Mouse (Mus musculus) forebrain, postnatal 0 days (tissue): ENCODE results near the gene Ap2b1. TPM values are rescaled to one million over a fixed set of nuclear protein-coding genes. Genes with fewer than 3 reads are reported as not detected.

Source experiments
- ATAC-seq: fragments of 200-750 bp; cut with Nextera tagmentation; 2 replicates; pipeline ENCODE4 v1.8.0; 2017; ENCODE audit warnings: mild to moderate bottlenecking, moderate library complexity
- DNase-seq: peaks from one replicate; pipeline ENCODE4 v3.0.0-alpha.2; 2015
- H3K27ac ChIP-seq: fragments of 300-500 bp; sonication (generic); 2 replicates; pipeline ENCODE4 v1.5.1; 2014; ENCODE audit warnings: low read depth, mild to moderate bottlenecking, antibody characterized with exemption, low read length, moderate library complexity, mixed read lengths
- H3K27me3 ChIP-seq: fragments of 300-500 bp; sonication (generic); 2 replicates; pipeline ENCODE4 v1.6.1; 2014; ENCODE audit warnings: mild to moderate bottlenecking, low read length, mixed read lengths; ENCODE audit not compliant: insufficient read depth
- H3K36me3 ChIP-seq: fragments of 300-500 bp; sonication (generic); 2 replicates; pipeline ENCODE4 v1.6.1; 2014; ENCODE audit warnings: mild to moderate bottlenecking, moderate library complexity; ENCODE audit not compliant: insufficient read depth
- H3K4me1 ChIP-seq: fragments of 300-500 bp; sonication (generic); 2 replicates; pipeline ENCODE4 v1.6.1; 2014; ENCODE audit warnings: antibody characterized with exemption; ENCODE audit not compliant: insufficient read depth
- H3K4me2 ChIP-seq: fragments of 300-500 bp; sonication (generic); 2 replicates; pipeline ENCODE4 v1.6.1; 2014; ENCODE audit warnings: low read depth, mild to moderate bottlenecking, moderate library complexity
- H3K4me3 ChIP-seq: fragments of 300-500 bp; sonication (generic); 2 replicates; pipeline ENCODE4 v1.5.1; 2014; ENCODE audit warnings: low read depth, low read length, mixed read lengths
- H3K9ac ChIP-seq: fragments of 300-500 bp; sonication (generic); 2 replicates; pipeline ENCODE4 v1.6.1; 2014; ENCODE audit warnings: mild to moderate bottlenecking
- H3K9me3 ChIP-seq: fragments of 300-500 bp; sonication (generic); 2 replicates; pipeline ENCODE4 v1.6.1; 2016; ENCODE audit warnings: low read length
- CTCF ChIP-seq: sonication (generic); IDR thresholded peaks from 2 replicates; pipeline ENCODE4 v1.5.1; 2016; ENCODE audit warnings: antibody characterized with exemption, control low read depth, low read depth
- WGBS: fragments of 180-500 bp; shearing (Covaris S2); extraction: QIAGEN DNeasy Blood & Tissue Kit; methylation state at CpG from one replicate; pipeline ENCODE4 v1.1.7; 2014; 5-methylcytosine and 5-hydroxymethylcytosine counted together
- polyA plus RNA-seq: library from polyadenylated mRNA; unstranded; fragments of >200 nt; fragmentation: Nextera tagmentation; extraction: Ambion mirVana; gene quantifications from 2 replicates; pipeline ENCODE4 v1.2.1, GENCODE M21; 2015
- total RNA-seq: library from RNA; depleted of rRNA; stranded (reverse); fragments of >200 nt; gene quantifications from 2 replicates; pipeline ENCODE4 v1.2.3, GENCODE M21; 2014

The Ap2b1 gene
- total and polyA plus RNA-seq, 2 experiments from 2014 or later, result 110 to 230 TPM

GRCm38 (mm10) chr11:83393062-83393461 is 94.2 kb downstream of the Ap2b1 start:
- TF ChIP-seq CTCF, result no peak
- Histone ChIP-seq H3K36me3 (peaks cover 46% of the 10 kb centered on the region), H3K9ac (no peak overlapping the region), H3K9me3 (no peaks in the 10 kb centered on the region), H3K4me3 (no peak overlapping the region), H3K27me3 (no peaks in the 10 kb centered on the region), H3K4me2 (no peak overlapping the region), H3K4me1 (no peaks in the 10 kb centered on the region), H3K27ac (peak overlapping the region; percentile 22; the same call in 1 of the 2 replicates)
- WGBS, result 77% methylated on average over 4 of the region's 4 CpGs
- DNase-seq (no peak), ATAC-seq (no peak)

- peak; percentile 94 for ATAC-seq
- no peak overlapping the region for H3K9ac ChIP-seq
- peak overlapping the region; percentile 35; the same call in 1 of the 2 replicates for H3K27ac ChIP-seq
- H3K36me3 ChIP-seq, result peaks cover 52% of the 10 kb centered on the region
- H3K9me3 ChIP-seq, result no peaks in the 10 kb centered on the region
- WGBS, result 13% methylated on average over 6 of the region's 6 CpGs
- H3K27me3 ChIP-seq, result no peaks in the 10 kb centered on the region
- DNase-seq, result peak; percentile 63
- no peaks in the 10 kb centered on the region for H3K4me1 ChIP-seq
- H3K4me2 ChIP-seq, result no peak overlapping the region
- no peak overlapping the region for H3K4me3 ChIP-seq
- no peak for TF ChIP-seq CTCF
These were observed 96.1 kb downstream of the Ap2b1 start for GRCm38 (mm10) chr11:83394802-83395439.

GRCm38 (mm10) chr11:83397626-83398025 is 98.8 kb downstream of the Ap2b1 start:
- TF ChIP-seq CTCF, result no peak
- Histone ChIP-seq H3K4me2 (no peak overlapping the region), H3K4me1 (no peaks in the 10 kb centered on the region), H3K9me3 (no peaks in the 10 kb centered on the region), H3K27me3 (no peaks in the 10 kb centered on the region), H3K36me3 (peaks cover 36% of the 10 kb centered on the region), H3K9ac (no peak overlapping the region), H3K27ac (no peak overlapping the region), H3K4me3 (no peak overlapping the region)
- no peak for DNase-seq
- WGBS, result 89% methylated on average over 7 of the region's 7 CpGs
- ATAC-seq, result no peak

GRCm38 (mm10) chr11:83398724-83399123 is 99.9 kb downstream of the Ap2b1 start:
- H3K9ac ChIP-seq, result no peak overlapping the region
- H3K9me3 ChIP-seq, result no peaks in the 10 kb centered on the region
- no peak for TF ChIP-seq CTCF
- H3K4me1 ChIP-seq, result no peaks in the 10 kb centered on the region
- no peak overlapping the region for H3K27ac ChIP-seq
- DNase-seq (no peak), ATAC-seq (no peak)
- no peak overlapping the region for H3K4me3 ChIP-seq
- WGBS, result 81% methylated on average over 5 of the region's 5 CpGs
- no peak overlapping the region for H3K4me2 ChIP-seq
- no peaks in the 10 kb centered on the region for H3K27me3 ChIP-seq
- peaks cover 36% of the 10 kb centered on the region for H3K36me3 ChIP-seq

GRCm38 (mm10) chr11:83403787-83404186 is 105.0 kb downstream of the Ap2b1 start:
- Histone ChIP-seq H3K9ac (no peak overlapping the region), H3K27me3 (no peaks in the 10 kb centered on the region), H3K9me3 (no peaks in the 10 kb centered on the region), H3K4me3 (no peak overlapping the region), H3K4me2 (no peak overlapping the region), H3K4me1 (peaks cover under 1% of the 10 kb centered on the region; the same call in 1 of the 2 replicates), H3K36me3 (peaks cover 23% of the 10 kb centered on the region), H3K27ac (no peak overlapping the region)
- 84% methylated on average over 7 of the region's 7 CpGs for WGBS
- DNase-seq, result no peak
- no peak for TF ChIP-seq CTCF
- ATAC-seq, result no peak

- H3K9me3 ChIP-seq, result no peaks in the 10 kb centered on the region
- WGBS, result 75% methylated on average over 3 of the region's 3 CpGs
These were observed 107.6 kb downstream of the Ap2b1 start for GRCm38 (mm10) chr11:83406391-83406790.

GRCm38 (mm10) chr11:83408242-83408641 is 109.4 kb downstream of the Ap2b1 start:
- Histone ChIP-seq H3K4me3 (no peak overlapping the region), H3K9me3 (no peaks in the 10 kb centered on the region), H3K27me3 (no peaks in the 10 kb centered on the region), H3K36me3 (peaks cover 12% of the 10 kb centered on the region), H3K9ac (no peak overlapping the region), H3K4me1 (peaks cover 4% of the 10 kb centered on the region; the same call in 1 of the 2 replicates), H3K4me2 (no peak overlapping the region), H3K27ac (no peak overlapping the region)
- WGBS, result 49% methylated on average over 8 of the region's 8 CpGs
- no peak for TF ChIP-seq CTCF
- DNase-seq (no peak), ATAC-seq (no peak)

More at GRCm38 (mm10) chr11:83406391-83406790, 107.6 kb downstream of the Ap2b1 start:
- Histone ChIP-seq H3K4me3 (no peak overlapping the region), H3K27ac (no peak overlapping the region), H3K27me3 (no peaks in the 10 kb centered on the region), H3K4me1 (peaks cover 4% of the 10 kb centered on the region; the same call in 1 of the 2 replicates), H3K36me3 (peaks cover 15% of the 10 kb centered on the region), H3K4me2 (no peak overlapping the region), H3K9ac (no peak overlapping the region)
- no peak for TF ChIP-seq CTCF
- ATAC-seq, result no peak
- DNase-seq, result no peak
